Mouse (Mus musculus) hindbrain, embryonic 16.5 days (tissue): ENCODE results near the gene D6Wsu163e. TPM values are rescaled to one million over a fixed set of nuclear protein-coding genes. Genes with fewer than 3 reads are reported as not detected.
A peak's percentile ranks its signal among the peaks of the same experiment; 100 is the strongest.

Experiments used
- ATAC-seq: fragments of 200-750 bp; cut with Nextera tagmentation; 2 replicates; pipeline ENCODE4 v1.8.0; 2017; ENCODE audit warnings: moderate TSS enrichment, moderate library complexity
- H3K27ac ChIP-seq: fragments of 300-500 bp; sonication (generic); 2 replicates; pipeline ENCODE4 v1.5.1; 2014; ENCODE audit warnings: low read depth, mild to moderate bottlenecking, control low read depth, low read length, moderate library complexity
- H3K27me3 ChIP-seq: fragments of 300-500 bp; sonication (generic); replicated peaks from 2 replicates; pipeline ENCODE4 v1.6.1; 2014; ENCODE audit warnings: low read length; ENCODE audit not compliant: control insufficient read depth, insufficient read depth
- H3K36me3 ChIP-seq: fragments of 300-500 bp; sonication (generic); 2 replicates; pipeline ENCODE4 v1.6.1; 2014; ENCODE audit warnings: mild to moderate bottlenecking, low read length, moderate library complexity, mixed read lengths; ENCODE audit not compliant: control insufficient read depth, insufficient read depth
- H3K4me1 ChIP-seq: fragments of 300-500 bp; sonication (generic); 2 replicates; pipeline ENCODE4 v1.6.1; 2014; ENCODE audit warnings: low read depth, low read length; ENCODE audit not compliant: control insufficient read depth, insufficient read depth
- H3K4me2 ChIP-seq: fragments of 300-500 bp; sonication (generic); 2 replicates; pipeline ENCODE4 v1.6.1; 2014; ENCODE audit warnings: mild to moderate bottlenecking, low read length, control low read depth, moderate library complexity
- H3K4me3 ChIP-seq: fragments of 300-500 bp; sonication (generic); 2 replicates; pipeline ENCODE4 v1.5.1; 2014; ENCODE audit warnings: mild to moderate bottlenecking, low read length, control low read depth, moderate library complexity
- H3K9ac ChIP-seq: fragments of 300-500 bp; sonication (generic); 2 replicates; pipeline ENCODE4 v1.6.1; 2014; ENCODE audit warnings: low read depth, mild to moderate bottlenecking, control low read depth, low read length, moderate library complexity
- H3K9me3 ChIP-seq: fragments of 300-500 bp; sonication (generic); 2 replicates; pipeline ENCODE4 v1.6.1; 2014; ENCODE audit warnings: mild to moderate bottlenecking, low read length, moderate library complexity; ENCODE audit not compliant: control insufficient read depth
- WGBS: fragments of 180-500 bp; shearing (Covaris S2); extraction: QIAGEN DNeasy Blood & Tissue Kit; methylation state at CpG from one replicate; pipeline ENCODE4 v1.1.7; 2014; 5-methylcytosine and 5-hydroxymethylcytosine counted together
- polyA plus RNA-seq: library from polyadenylated mRNA; unstranded; fragments of >200 nt; fragmentation: Nextera tagmentation; extraction: Ambion mirVana; gene quantifications from 2 replicates; pipeline ENCODE4 v1.2.1, GENCODE M21; 2015

Gene D6Wsu163e
- polyA plus RNA-seq = 30.2 and 32.2 TPM in 2 replicates

- WGBS = under 1% methylated on average over 33 of the region's 33 CpGs
- no peaks in the 10 kb centered on the region for H3K9me3 ChIP-seq
- no peaks in the 10 kb centered on the region for H3K27me3 ChIP-seq
- ATAC-seq = peak; percentile 99
- peak within 1 kb of the TSS; percentile 79 for H3K4me2 ChIP-seq
- H3K27ac ChIP-seq = peak within 1 kb of the TSS; percentile 61
- peaks cover 15% of the 10 kb centered on the region for H3K4me1 ChIP-seq
- H3K9ac ChIP-seq = peak within 1 kb of the TSS; percentile 71
- peak within 1 kb of the TSS; percentile 83 for H3K4me3 ChIP-seq
- peaks cover 11% of the 10 kb centered on the region for H3K36me3 ChIP-seq
Measured at GRCm38 (mm10) chr6:126939487-126940171, at the start of gene D6Wsu163e, which contains the start of gene Rad51ap1. TSS of gene D6Wsu163e (plus strand) at chr6:126939962. TSS of gene Rad51ap1 (minus strand) at chr6:126939587.

DNA sequence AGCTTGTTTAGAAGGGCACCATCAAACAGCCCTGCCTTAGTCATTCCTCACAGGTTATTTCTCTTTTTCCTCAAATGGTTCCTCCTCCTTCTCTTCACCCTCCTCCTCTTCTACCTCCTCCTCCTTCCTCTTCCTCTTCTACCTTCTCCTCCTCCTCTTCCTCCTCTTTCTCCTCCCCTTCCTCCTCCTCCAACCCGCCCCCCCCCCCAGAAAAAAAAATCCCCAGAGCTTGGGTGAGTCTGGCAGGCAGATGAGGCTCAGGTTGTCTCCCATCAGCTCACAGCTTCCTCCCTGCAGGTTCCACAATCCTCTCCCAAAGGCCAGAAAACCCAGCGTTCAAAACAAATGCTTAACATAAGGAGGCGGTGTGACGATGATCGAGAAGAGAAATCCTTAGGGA lies 32.4 kb upstream of the D6Wsu163e start:
- no peak overlapping the region for H3K27ac ChIP-seq
- no peak overlapping the region for H3K4me2 ChIP-seq
- no peak overlapping the region for H3K4me3 ChIP-seq
- ATAC-seq = no peak
- H3K27me3 ChIP-seq = no peaks in the 10 kb centered on the region
- H3K36me3 ChIP-seq = no peaks in the 10 kb centered on the region
- no peaks in the 10 kb centered on the region for H3K4me1 ChIP-seq
- 75% methylated on average over 4 of the region's 5 CpGs for WGBS
- H3K9me3 ChIP-seq = no peaks in the 10 kb centered on the region
- no peak overlapping the region for H3K9ac ChIP-seq

- Histone ChIP-seq H3K4me3 (no peak overlapping the region), H3K36me3 (no peaks in the 10 kb centered on the region), H3K4me1 (no peaks in the 10 kb centered on the region), H3K27ac (no peak overlapping the region), H3K9me3 (no peaks in the 10 kb centered on the region), H3K9ac (no peak overlapping the region), H3K4me2 (no peak overlapping the region), H3K27me3 (no peaks in the 10 kb centered on the region)
- 77% methylated on average over 3 of the region's 3 CpGs for WGBS
- no peak for ATAC-seq
Measured at GRCm38 (mm10) chr6:126907876-126908275, 31.9 kb upstream of the D6Wsu163e start.

- H3K4me2 ChIP-seq = no peak overlapping the region
- H3K9me3 ChIP-seq = no peaks in the 10 kb centered on the region
- no peak for ATAC-seq
- H3K27me3 ChIP-seq = no peaks in the 10 kb centered on the region; the same call in 1 of the 2 replicates
- WGBS = 81% methylated on average over 4 of the region's 4 CpGs
- H3K4me1 ChIP-seq = no peaks in the 10 kb centered on the region
- H3K27ac ChIP-seq = no peak overlapping the region
- H3K36me3 ChIP-seq = no peaks in the 10 kb centered on the region
- H3K4me3 ChIP-seq = no peak overlapping the region
- H3K9ac ChIP-seq = no peak overlapping the region
Measured at GRCm38 (mm10) chr6:126910727-126911126, 29.0 kb upstream of the D6Wsu163e start.

DNA sequence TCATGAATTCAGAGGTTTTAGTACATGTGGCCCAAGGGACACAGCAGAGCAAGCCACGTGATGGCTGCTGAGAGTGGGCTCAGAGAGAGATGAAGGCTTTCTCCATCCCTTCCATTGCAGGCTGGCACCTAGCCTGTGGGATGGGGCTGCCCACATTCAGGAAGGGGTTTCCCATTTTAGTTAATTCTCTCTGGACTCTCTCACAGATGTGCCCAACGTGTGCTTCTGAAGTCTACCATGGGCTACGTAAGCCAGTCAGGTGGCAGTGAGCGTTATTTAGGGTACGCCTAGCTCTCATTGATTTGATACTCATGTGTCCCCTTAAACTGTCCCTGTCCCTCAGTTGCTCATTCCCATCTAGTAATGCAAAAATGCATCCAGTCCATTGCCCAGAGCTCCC lies 24.8 kb upstream of the D6Wsu163e start:
- H3K36me3 ChIP-seq = no peaks in the 10 kb centered on the region
- H3K4me2 ChIP-seq = no peak overlapping the region
- H3K4me3 ChIP-seq = no peak overlapping the region
- WGBS = 88% methylated on average over 5 of the region's 5 CpGs
- no peaks in the 10 kb centered on the region for H3K4me1 ChIP-seq
- H3K27ac ChIP-seq = no peak overlapping the region
- H3K9me3 ChIP-seq = no peaks in the 10 kb centered on the region
- no peak overlapping the region for H3K9ac ChIP-seq
- no peak for ATAC-seq
- no peaks in the 10 kb centered on the region; the same call in 1 of the 2 replicates for H3K27me3 ChIP-seq

- H3K9ac ChIP-seq = no peak within 1 kb of the TSS
- H3K27me3 ChIP-seq = no peaks in the 10 kb centered on the region
- peak within 1 kb of the TSS; percentile 11 for H3K4me3 ChIP-seq
- no peaks in the 10 kb centered on the region for H3K9me3 ChIP-seq
- no peak within 1 kb of the TSS for H3K27ac ChIP-seq
- H3K36me3 ChIP-seq = no peaks in the 10 kb centered on the region
- ATAC-seq = peak; percentile 24; the same call in 1 of the 2 replicates
- 7% methylated on average over 21 of the region's 21 CpGs for WGBS
- H3K4me1 ChIP-seq = no peaks in the 10 kb centered on the region
- H3K4me2 ChIP-seq = peak within 1 kb of the TSS; percentile 45
Measured at GRCm38 (mm10) chr6:126921111-126921881, 18.5 kb upstream of the D6Wsu163e start, which contains the start of gene Dyrk4. TSS of gene Dyrk4 (minus strand) at chr6:126921839.

DNA sequence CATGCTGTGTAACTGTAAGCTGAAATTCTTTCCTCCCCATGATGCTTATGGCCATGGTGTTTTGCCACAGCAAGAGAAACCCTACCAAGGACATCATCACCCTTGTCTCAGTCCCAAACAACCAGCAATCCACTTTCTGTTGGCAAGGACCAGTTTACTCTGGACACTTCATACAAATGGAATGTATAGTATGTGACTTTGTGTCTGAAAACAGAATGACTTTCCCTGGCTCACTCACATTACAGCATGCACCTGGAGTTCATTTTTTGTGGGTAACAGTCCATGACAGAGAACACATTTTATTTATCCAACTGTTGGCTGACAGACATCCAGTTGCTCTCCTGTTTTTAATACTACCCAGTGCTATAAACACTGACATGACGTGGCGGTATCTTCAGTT lies 6.9 kb upstream of the D6Wsu163e start:
- no peaks in the 10 kb centered on the region for H3K4me1 ChIP-seq
- H3K4me3 ChIP-seq = no peak overlapping the region
- WGBS = 98% methylated on average over 2 of the region's 2 CpGs
- H3K36me3 ChIP-seq = no peaks in the 10 kb centered on the region; the same call in 1 of the 2 replicates
- no peak overlapping the region for H3K27ac ChIP-seq
- no peaks in the 10 kb centered on the region for H3K27me3 ChIP-seq
- no peak for ATAC-seq
- no peak overlapping the region for H3K4me2 ChIP-seq
- no peak overlapping the region for H3K9ac ChIP-seq
- H3K9me3 ChIP-seq = no peaks in the 10 kb centered on the region

GRCm38 (mm10) chr6:126938047-126938446 lies 1.7 kb upstream of the D6Wsu163e start:
- WGBS = 84% methylated on average over 2 of the region's 2 CpGs
- Histone ChIP-seq H3K27ac (no peak overlapping the region), H3K9me3 (no peaks in the 10 kb centered on the region), H3K36me3 (peaks cover 6% of the 10 kb centered on the region; the same call in 1 of the 2 replicates), H3K4me2 (peak overlapping the region; percentile 79), H3K27me3 (no peaks in the 10 kb centered on the region), H3K4me1 (peaks cover 15% of the 10 kb centered on the region), H3K9ac (no peak overlapping the region), H3K4me3 (no peak overlapping the region; the same call in 1 of the 2 replicates)
- ATAC-seq = no peak
